Mouse (Mus musculus): ENCODE results near the gene Ets2. TPM values are rescaled to one million over a fixed set of nuclear protein-coding genes. Genes with fewer than 3 reads are reported as not detected.

Ets2 gene
- polyA plus RNA-seq, 1 experiment, result 31.8 TPM

DNA sequence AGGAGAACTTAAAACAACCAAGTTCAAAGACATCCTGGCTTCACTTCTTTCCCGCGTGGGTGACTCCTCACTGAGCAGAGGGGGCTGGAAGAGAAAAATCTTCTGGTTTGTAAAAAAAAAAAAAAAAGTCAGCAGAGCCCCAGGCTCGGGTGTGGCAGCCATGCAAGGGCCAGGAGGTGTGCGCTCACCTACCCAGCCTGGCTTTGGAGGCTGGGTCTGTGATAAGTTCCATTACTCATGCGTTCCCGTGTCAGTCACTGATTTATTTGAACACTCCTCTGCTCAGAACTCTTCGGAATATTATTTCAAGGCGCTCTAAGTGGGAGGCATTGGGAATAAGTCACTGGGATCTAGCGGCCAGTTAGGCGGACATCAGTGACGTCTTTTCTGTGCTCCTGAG, 26.7 kb upstream of the Ets2 start:
- Histone ChIP-seq H3K4me3 (ENCODE audit: extremely low read depth, insufficient read depth, insufficient read length) (no peak overlapping the region), H3K36me3 (ENCODE audit: control insufficient read depth, insufficient read depth, low read length) (no peaks in the 10 kb centered on the region), H3K27ac (ENCODE audit: insufficient read depth, low read length) (no peak overlapping the region), H3K27me3 (ENCODE audit: control insufficient read depth, insufficient read depth, low read length) (no peaks in the 10 kb centered on the region), H3K4me1 (ENCODE audit: control insufficient read depth, insufficient read depth, insufficient read length) (no peaks in the 10 kb centered on the region; the same call in 1 of the 2 replicates)
- TF ChIP-seq CTCF (IDR thresholded peaks at IDR 0.05; ENCODE audit: extremely low read depth, insufficient read depth, insufficient read length, insufficient replicate concordance) (no peak), POLR2A (IDR thresholded peaks at IDR 0.05; ENCODE audit: low read depth, low read length) (no peak)
- no peak for DNase-seq (ENCODE audit: low read depth in 1 of 2, low spot score in 2 of 2)
- WGBS, result 83% methylated on average over 11 of the region's 11 CpGs

DNA sequence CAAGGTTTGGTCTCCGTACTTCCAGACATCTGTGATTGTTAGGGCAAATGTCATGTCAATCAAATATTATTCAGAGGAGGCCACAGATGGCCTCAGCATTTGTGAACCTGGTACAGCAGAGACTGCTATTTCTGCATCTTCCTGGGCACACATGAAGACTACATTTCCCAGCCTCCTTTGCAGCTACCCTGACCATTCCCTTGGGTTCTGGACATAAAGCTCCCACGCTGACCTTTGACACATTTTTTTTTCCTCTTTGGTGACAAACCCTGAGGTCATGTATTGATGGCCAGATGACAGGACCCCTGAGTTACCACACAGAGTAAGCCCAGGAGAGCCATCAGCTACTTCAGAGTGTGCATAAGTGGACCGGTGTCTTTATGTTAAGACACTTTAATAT, 25.2 kb upstream of the Ets2 start:
- TF ChIP-seq CTCF (IDR thresholded peaks at IDR 0.05; ENCODE audit: extremely low read depth, insufficient read depth, insufficient read length, insufficient replicate concordance) (no peak), POLR2A (IDR thresholded peaks at IDR 0.05; ENCODE audit: low read depth, low read length) (no peak)
- 87% methylated on average over 3 of the region's 3 CpGs for WGBS
- H3K4me1 ChIP-seq (ENCODE audit: control insufficient read depth, insufficient read depth, insufficient read length), result no peaks in the 10 kb centered on the region; the same call in 1 of the 2 replicates

DNA sequence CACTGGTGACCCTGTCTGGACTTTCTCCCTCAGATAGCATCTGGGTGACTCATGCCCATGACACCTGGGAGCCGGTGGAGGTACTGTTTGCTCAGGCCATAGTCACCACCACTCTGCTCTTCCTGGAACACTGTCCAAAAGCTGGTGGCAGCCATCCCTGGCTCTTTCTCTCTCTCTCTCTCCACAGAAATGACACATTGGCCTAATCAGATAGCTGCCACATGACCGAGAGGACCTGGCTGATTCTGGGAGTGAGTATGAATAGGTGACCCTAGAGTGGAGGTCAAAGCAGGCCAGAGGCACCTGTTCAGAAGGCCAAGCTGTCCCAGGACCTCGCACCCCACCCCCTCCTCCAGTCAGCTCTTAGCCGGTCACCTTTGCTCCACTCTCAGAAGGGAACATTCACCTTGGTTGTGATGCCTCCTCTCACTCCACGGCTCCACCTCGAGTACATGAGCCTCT, 19.4 kb upstream of the Ets2 start:
- WGBS, result 77% methylated on average over 6 of the region's 6 CpGs
- H3K27me3 ChIP-seq (ENCODE audit: control insufficient read depth, insufficient read depth, low read length), result no peaks in the 10 kb centered on the region
- no peak for DNase-seq (ENCODE audit: low read depth in 1 of 2, low spot score in 2 of 2)
- H3K27ac ChIP-seq (ENCODE audit: insufficient read depth, low read length), result no peak overlapping the region
- TF ChIP-seq POLR2A (IDR thresholded peaks at IDR 0.05; ENCODE audit: low read depth, low read length), result no peak
- no peak for TF ChIP-seq CTCF (IDR thresholded peaks at IDR 0.05; ENCODE audit: extremely low read depth, insufficient read depth, insufficient read length, insufficient replicate concordance)
- no peaks in the 10 kb centered on the region for H3K4me1 ChIP-seq (ENCODE audit: control insufficient read depth, insufficient read depth, insufficient read length)
- no peaks in the 10 kb centered on the region for H3K36me3 ChIP-seq (ENCODE audit: control insufficient read depth, insufficient read depth, low read length)
- H3K4me3 ChIP-seq (ENCODE audit: extremely low read depth, insufficient read depth, insufficient read length), result no peak overlapping the region

More for the DNA sequence above, 25.2 kb upstream of the Ets2 start:
- Histone ChIP-seq H3K27me3 (ENCODE audit: control insufficient read depth, insufficient read depth, low read length) (no peaks in the 10 kb centered on the region), H3K4me3 (ENCODE audit: extremely low read depth, insufficient read depth, insufficient read length) (no peak overlapping the region), H3K36me3 (ENCODE audit: control insufficient read depth, insufficient read depth, low read length) (no peaks in the 10 kb centered on the region), H3K27ac (ENCODE audit: insufficient read depth, low read length) (no peak overlapping the region)
- DNase-seq (ENCODE audit: low read depth in 1 of 2, low spot score in 2 of 2), result no peak

DNA sequence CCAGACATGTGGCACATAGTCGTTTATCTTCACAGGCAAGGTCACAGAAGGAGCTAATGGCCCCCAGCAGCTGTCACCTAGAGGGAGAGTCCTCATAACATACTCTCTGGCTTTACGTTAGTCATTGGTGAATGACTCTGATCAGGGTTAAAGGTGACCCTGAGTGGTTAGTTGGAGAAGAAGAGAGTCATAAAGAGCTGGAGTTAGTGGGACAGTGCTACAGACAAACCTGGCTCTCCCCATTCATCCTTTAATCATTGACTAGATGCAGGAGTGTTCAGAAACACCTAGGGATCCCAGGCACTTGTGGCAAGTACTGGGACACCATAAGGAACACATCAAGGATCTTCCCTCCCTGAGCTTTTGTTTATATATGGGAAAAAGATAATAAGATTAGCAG, 16.1 kb upstream of the Ets2 start:
- Histone ChIP-seq H3K27ac (ENCODE audit: insufficient read depth, low read length) (no peak overlapping the region), H3K4me3 (ENCODE audit: extremely low read depth, insufficient read depth, insufficient read length) (no peak overlapping the region), H3K4me1 (ENCODE audit: control insufficient read depth, insufficient read depth, insufficient read length) (no peaks in the 10 kb centered on the region), H3K27me3 (ENCODE audit: control insufficient read depth, insufficient read depth, low read length) (no peaks in the 10 kb centered on the region), H3K36me3 (ENCODE audit: control insufficient read depth, insufficient read depth, low read length) (no peaks in the 10 kb centered on the region)
- DNase-seq (ENCODE audit: low read depth in 1 of 2, low spot score in 2 of 2), result no peak
- 60% methylated on average over 2 of the region's 2 CpGs for WGBS
- TF ChIP-seq POLR2A (IDR thresholded peaks at IDR 0.05; ENCODE audit: low read depth, low read length), result no peak
- no peak for TF ChIP-seq CTCF (IDR thresholded peaks at IDR 0.05; ENCODE audit: extremely low read depth, insufficient read depth, insufficient read length, insufficient replicate concordance)

DNA sequence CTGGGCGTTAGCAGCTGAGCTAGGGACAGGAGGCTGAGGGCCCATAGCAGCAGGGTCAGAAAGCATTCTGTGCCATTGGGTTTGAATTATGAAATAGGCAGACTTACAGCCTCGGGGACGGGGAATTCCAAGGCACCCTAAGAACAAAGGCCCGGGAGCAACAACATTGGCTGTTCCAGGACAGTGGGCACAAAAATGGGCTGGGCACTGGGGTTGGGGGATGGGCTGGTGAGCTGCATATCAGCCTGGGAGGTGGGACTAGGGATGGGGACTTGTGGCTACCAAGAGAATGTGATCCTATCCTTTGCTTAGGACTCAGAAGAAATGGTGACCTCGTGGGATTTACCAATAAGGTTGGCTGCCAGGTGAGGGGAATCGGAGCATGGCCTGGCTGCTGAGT, 15.6 kb upstream of the Ets2 start:
- Histone ChIP-seq H3K4me3 (ENCODE audit: extremely low read depth, insufficient read depth, insufficient read length) (no peak overlapping the region), H3K36me3 (ENCODE audit: control insufficient read depth, insufficient read depth, low read length) (no peaks in the 10 kb centered on the region), H3K27me3 (ENCODE audit: control insufficient read depth, insufficient read depth, low read length) (no peaks in the 10 kb centered on the region), H3K27ac (ENCODE audit: insufficient read depth, low read length) (no peak overlapping the region), H3K4me1 (ENCODE audit: control insufficient read depth, insufficient read depth, insufficient read length) (no peaks in the 10 kb centered on the region)
- whole genome bisulfite sequencing, result 87% methylated on average over 6 of the region's 6 CpGs
- no peak for DNase-seq (ENCODE audit: low read depth in 1 of 2, low spot score in 2 of 2)
- no peak for TF ChIP-seq CTCF (IDR thresholded peaks at IDR 0.05; ENCODE audit: extremely low read depth, insufficient read depth, insufficient read length, insufficient replicate concordance)
- no peak for TF ChIP-seq POLR2A (IDR thresholded peaks at IDR 0.05; ENCODE audit: low read depth, low read length)

DNA sequence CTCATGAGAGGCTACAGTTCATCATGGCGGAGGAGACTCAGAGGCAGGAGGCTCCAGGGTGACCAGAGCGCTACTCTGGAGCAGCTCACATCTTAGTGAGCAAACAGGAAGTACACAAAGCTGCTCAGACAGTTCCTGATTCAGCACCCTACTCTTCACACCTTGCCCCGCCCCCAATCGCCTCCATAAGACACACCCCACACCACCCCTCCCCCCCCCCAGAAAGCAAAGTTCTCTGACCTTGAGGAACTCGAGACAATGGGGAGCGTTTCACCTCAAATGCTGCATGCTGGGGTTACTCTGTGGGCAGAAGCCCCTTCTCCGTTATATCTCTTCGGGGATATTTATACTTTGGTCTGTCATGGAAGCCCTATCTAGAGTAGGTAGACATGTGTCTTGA, 15.0 kb upstream of the Ets2 start:
- Histone ChIP-seq H3K27ac (ENCODE audit: insufficient read depth, low read length) (no peak overlapping the region), H3K27me3 (ENCODE audit: control insufficient read depth, insufficient read depth, low read length) (no peaks in the 10 kb centered on the region), H3K36me3 (ENCODE audit: control insufficient read depth, insufficient read depth, low read length) (no peaks in the 10 kb centered on the region), H3K4me3 (ENCODE audit: extremely low read depth, insufficient read depth, insufficient read length) (no peak overlapping the region), H3K4me1 (ENCODE audit: control insufficient read depth, insufficient read depth, insufficient read length) (no peaks in the 10 kb centered on the region)
- 87% methylated on average over 8 of the region's 8 CpGs for WGBS
- no peak for TF ChIP-seq CTCF (IDR thresholded peaks at IDR 0.05; ENCODE audit: extremely low read depth, insufficient read depth, insufficient read length, insufficient replicate concordance)
- no peak for TF ChIP-seq POLR2A (IDR thresholded peaks at IDR 0.05; ENCODE audit: low read depth, low read length)
- no peak for DNase-seq (ENCODE audit: low read depth in 1 of 2, low spot score in 2 of 2)

DNA sequence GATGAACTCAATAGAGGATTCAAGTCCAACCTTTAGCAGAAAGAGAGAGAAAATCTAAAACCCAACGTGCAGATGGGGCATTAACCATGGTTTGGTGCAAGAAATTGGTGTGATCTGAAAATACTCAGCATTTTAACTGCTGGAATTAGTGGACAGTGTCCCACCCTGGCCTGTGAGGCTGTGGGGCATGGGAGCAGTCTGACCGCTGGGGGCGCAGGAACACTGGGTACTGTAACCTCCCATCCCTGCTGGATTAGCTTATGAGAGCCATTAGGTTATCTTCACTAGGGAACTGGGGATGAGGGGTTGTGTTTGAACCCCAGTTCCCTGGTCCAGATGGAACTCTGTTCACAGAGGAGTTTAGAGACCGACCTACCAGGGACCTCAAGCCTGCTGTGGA, 13.9 kb upstream of the Ets2 start:
- no peak overlapping the region for H3K4me3 ChIP-seq (ENCODE audit: extremely low read depth, insufficient read depth, insufficient read length)
- no peaks in the 10 kb centered on the region for H3K27me3 ChIP-seq (ENCODE audit: control insufficient read depth, insufficient read depth, low read length)
- TF ChIP-seq CTCF (IDR thresholded peaks at IDR 0.05; ENCODE audit: extremely low read depth, insufficient read depth, insufficient read length, insufficient replicate concordance) (no peak), POLR2A (IDR thresholded peaks at IDR 0.05; ENCODE audit: low read depth, low read length) (no peak)
- no peak overlapping the region for H3K27ac ChIP-seq (ENCODE audit: insufficient read depth, low read length)
- 91% methylated on average over 4 of the region's 4 CpGs for WGBS
- no peaks in the 10 kb centered on the region for H3K4me1 ChIP-seq (ENCODE audit: control insufficient read depth, insufficient read depth, insufficient read length)
- no peaks in the 10 kb centered on the region for H3K36me3 ChIP-seq (ENCODE audit: control insufficient read depth, insufficient read depth, low read length)
- no peak for DNase-seq (ENCODE audit: low read depth in 1 of 2, low spot score in 2 of 2)

All from spleen, adult 2 months (tissue).